Mouse (Mus musculus) layer of hippocampus, postnatal 14 days (tissue): ENCODE results near the gene Adam22. TPM values are rescaled to one million over a fixed set of nuclear protein-coding genes. Genes with fewer than 3 reads are reported as not detected.

Source experiments
- DNase-seq, 2 experiments: peaks; one replicate each; pipeline ENCODE4 v3.0.0; 2021 to 2022; ENCODE audit warnings: low spot score in 2 of 2, mixed read lengths in 1 of 2
- total RNA-seq, 2 experiments: library from RNA; stranded (reverse); gene quantifications; 2 replicates each; pipeline ENCODE4 v1.2.3; 2021

The Adam22 gene
- total RNA-seq, 2 experiments from 2014 or later: 142 to 159 TPM

GRCm38 (mm10) chr5:8327645-8328269, 40.2 kb downstream of the Adam22 start:
- DNase-seq: no peak

GRCm38 (mm10) chr5:8326671-8327070, 41.3 kb downstream of the Adam22 start:
- no peak for DNase-seq

GRCm38 (mm10) chr5:8312324-8312723, 55.6 kb downstream of the Adam22 start:
- DNase-seq: no peak

GRCm38 (mm10) chr5:8310907-8311306, 57.1 kb downstream of the Adam22 start:
- no peak for DNase-seq

- DNase-seq: no peak
Measured at GRCm38 (mm10) chr5:8297719-8298419, 70.1 kb downstream of the Adam22 start.

- no peak for DNase-seq
Measured at GRCm38 (mm10) chr5:8293287-8293686, 74.7 kb downstream of the Adam22 start.

GRCm38 (mm10) chr5:8291496-8291895, 76.5 kb downstream of the Adam22 start:
- DNase-seq: no peak

- DNase-seq: no peak
Measured at GRCm38 (mm10) chr5:8289678-8290614, 78.0 kb downstream of the Adam22 start.

GRCm38 (mm10) chr5:8284123-8284522, 83.8 kb downstream of the Adam22 start:
- no peak for DNase-seq

- DNase-seq: no peak
Measured at GRCm38 (mm10) chr5:8276141-8276540, 91.8 kb downstream of the Adam22 start.

GRCm38 (mm10) chr5:8257366-8257765, 110.6 kb downstream of the Adam22 start:
- no peak for DNase-seq

- no peak for DNase-seq
Measured at GRCm38 (mm10) chr5:8256487-8256886, 111.5 kb downstream of the Adam22 start.

- no peak for DNase-seq
Measured at GRCm38 (mm10) chr5:8244696-8245095, 123.3 kb downstream of the Adam22 start.

GRCm38 (mm10) chr5:8243064-8243615, 124.8 kb downstream of the Adam22 start:
- no peak for DNase-seq

- DNase-seq: no peak
Measured at GRCm38 (mm10) chr5:8242660-8243059, 125.3 kb downstream of the Adam22 start.

GRCm38 (mm10) chr5:8227073-8227472, 140.9 kb downstream of the Adam22 start:
- DNase-seq: no peak

- no peak for DNase-seq
Measured at GRCm38 (mm10) chr5:8224321-8224705, 143.6 kb downstream of the Adam22 start.

- DNase-seq: no peak
Measured at GRCm38 (mm10) chr5:8223597-8224320, 144.2 kb downstream of the Adam22 start.

GRCm38 (mm10) chr5:8221630-8222029, 146.3 kb downstream of the Adam22 start:
- DNase-seq: no peak

- no peak for DNase-seq
Measured at GRCm38 (mm10) chr5:8215841-8216240, 152.1 kb downstream of the Adam22 start.

GRCm38 (mm10) chr5:8184992-8185391, 183.0 kb downstream of the Adam22 start:
- peak in 1 of 2 experiments; percentile 19 for DNase-seq
